In genomic region chr10:10812750-10813711, GRCm38 (mm10) we compare ENCODE assay signal across 9 mouse cellular contexts.
A peak's percentile ranks its signal among the peaks of the same experiment; 100 is the strongest.
DNase-seq lines count a peak whose midpoint lies in the region; ATAC-seq and TF ChIP-seq lines count a peak whose summit lies in the region.
"Had no signal": no experiment of that assay in that cellular context is flagged by ENCODE, and none has a peak within 500 bp of the region (broad histone marks: within the 10 kb centered on the region; RNA-seq: fewer than 3 reads in every experiment).

No protein-coding gene starts in this region.

- no peak overlapping the region for H3K4me3 ChIP-seq in kidney, postnatal 0 days (replicated peaks; ENCODE audit: low read depth, low read length)
- no peak overlapping the region for H3K4me3 ChIP-seq in kidney, embryonic 15.5 days (replicated peaks)
- no peak overlapping the region for H3K4me3 ChIP-seq in kidney, adult 2 months (ENCODE audit: insufficient read depth, low read depth, low read length)
- H3K4me3 ChIP-seq: megakaryocyte, embryonic 14.5 days had no signal

- H3K27ac ChIP-seq in kidney, postnatal 0 days = no peak overlapping the region
- H3K27ac ChIP-seq in kidney, embryonic 15.5 days = no peak overlapping the region
- H3K27ac ChIP-seq in kidney, adult 2 months (ENCODE audit: insufficient read depth, low read depth, low read length) = no peak overlapping the region

- no peaks in the 10 kb centered on the region for H3K27me3 ChIP-seq in kidney, postnatal 0 days (ENCODE audit: insufficient read depth, low read length)
- H3K27me3 ChIP-seq in kidney, embryonic 15.5 days = no peaks in the 10 kb centered on the region
- H3K27me3 ChIP-seq in kidney, adult 2 months (replicated peaks; ENCODE audit: control insufficient read depth, insufficient read depth, low read length) = no peaks in the 10 kb centered on the region
- H3K27me3 ChIP-seq: megakaryocyte, embryonic 14.5 days had no signal

- no peak for TF ChIP-seq CTCF in kidney, postnatal 0 days (IDR thresholded peaks at IDR 0.05; ENCODE audit: low read depth)
- TF ChIP-seq CTCF in kidney, adult 2 months (conservative IDR thresholded peaks at IDR 0.05; ENCODE audit: insufficient read depth, insufficient read length, low read depth, low read length) = no peak

- WGBS in kidney, postnatal 0 days = 60% methylated on average over 5 of the region's 5 CpGs
- WGBS in kidney, embryonic 15.5 days = 68% methylated on average over 5 of the region's 5 CpGs
- WGBS in kidney, adult 2 months = 43% methylated on average over 5 of the region's 5 CpGs

- no peaks in the 10 kb centered on the region for H3K4me1 ChIP-seq in kidney, postnatal 0 days (replicated peaks; ENCODE audit: insufficient read depth, low read length)
- no peaks in the 10 kb centered on the region for H3K4me1 ChIP-seq in kidney, embryonic 15.5 days
- no peaks in the 10 kb centered on the region for H3K4me1 ChIP-seq in kidney, adult 2 months (ENCODE audit: control insufficient read depth, insufficient read depth, low read length)
- H3K4me1 ChIP-seq: megakaryocyte, embryonic 14.5 days had no signal

- H3K4me2 ChIP-seq in kidney, postnatal 0 days (ENCODE audit: low read length) = no peak overlapping the region
- H3K4me2 ChIP-seq in kidney, embryonic 15.5 days = no peak overlapping the region

- no peak for TF ChIP-seq POLR2A in kidney, adult 2 months (IDR thresholded peaks at IDR 0.05; ENCODE audit: low read depth, low read length)

- DNase-seq in kidney, postnatal 0 days (ENCODE audit: low spot score) = peak; percentile 5
- peak; percentile 23 for DNase-seq in adrenal gland, adult 8-10 months
- peak; percentile 61 to 64 for DNase-seq in layer of hippocampus, postnatal 14 days (ENCODE audit: low spot score in 2 of 2)
- peak; percentile 25 for DNase-seq in ovary, postnatal 14 days (ENCODE audit: low spot score)
- DNase-seq in kidney, adult 2 months = no peak
- DNase-seq in thymus, postnatal 25 days = no peak

- H3K9me3 ChIP-seq in kidney, postnatal 0 days (replicated peaks; ENCODE audit: low read length) = no peaks in the 10 kb centered on the region
- H3K9me3 ChIP-seq in kidney, embryonic 15.5 days (replicated peaks) = no peaks in the 10 kb centered on the region
- H3K9me3 ChIP-seq: megakaryocyte, embryonic 14.5 days had no signal

- no peak for ATAC-seq in kidney, postnatal 0 days (replicated peaks; ENCODE audit: low FRiP score, low read depth)
- ATAC-seq in kidney, embryonic 15.5 days (replicated peaks; ENCODE audit: low FRiP score) = no peak
- 0 out of 2 replicates have a peak, but pooled peaks have one; percentile 29 for ATAC-seq in common myeloid progenitor, adult 5-6 weeks (replicated peaks; ENCODE audit: low read depth, poor library complexity, severe bottlenecking)

- H3K9ac ChIP-seq in kidney, postnatal 0 days (ENCODE audit: low read depth, low read length) = no peak overlapping the region
- no peak overlapping the region for H3K9ac ChIP-seq in kidney, embryonic 15.5 days

- H3K36me3 ChIP-seq in kidney, postnatal 0 days (ENCODE audit: insufficient read depth, low read length) = no peaks in the 10 kb centered on the region
- H3K36me3 ChIP-seq in kidney, embryonic 15.5 days = no peaks in the 10 kb centered on the region
- H3K36me3 ChIP-seq in kidney, adult 2 months (ENCODE audit: control insufficient read depth, insufficient read depth, low read length) = no peaks in the 10 kb centered on the region

Comparison
In these comparisons a context has a peak if more than half of its experiments do, and no peak if none do; other contexts are left out.
1. DNase-seq: peak in kidney, postnatal 0 days (single experiment), adrenal gland, adult 8-10 months (single experiment), layer of hippocampus, postnatal 14 days (2 of 2) and ovary, postnatal 14 days (single experiment); none in kidney, adult 2 months (single experiment) and thymus, postnatal 25 days (single experiment).